Mouse (Mus musculus) brain, adult 2 months (tissue): Measurements from ENCODE around the gene Olfr557.
A peak's percentile ranks its signal among the peaks of the same experiment; 100 is the strongest.

Source experiments
- DNase-seq: peaks from one replicate; pipeline ENCODE4 v3.0.0; 2011; ENCODE audit warnings: low read depth, low spot score

Gene Olfr557

DNA sequence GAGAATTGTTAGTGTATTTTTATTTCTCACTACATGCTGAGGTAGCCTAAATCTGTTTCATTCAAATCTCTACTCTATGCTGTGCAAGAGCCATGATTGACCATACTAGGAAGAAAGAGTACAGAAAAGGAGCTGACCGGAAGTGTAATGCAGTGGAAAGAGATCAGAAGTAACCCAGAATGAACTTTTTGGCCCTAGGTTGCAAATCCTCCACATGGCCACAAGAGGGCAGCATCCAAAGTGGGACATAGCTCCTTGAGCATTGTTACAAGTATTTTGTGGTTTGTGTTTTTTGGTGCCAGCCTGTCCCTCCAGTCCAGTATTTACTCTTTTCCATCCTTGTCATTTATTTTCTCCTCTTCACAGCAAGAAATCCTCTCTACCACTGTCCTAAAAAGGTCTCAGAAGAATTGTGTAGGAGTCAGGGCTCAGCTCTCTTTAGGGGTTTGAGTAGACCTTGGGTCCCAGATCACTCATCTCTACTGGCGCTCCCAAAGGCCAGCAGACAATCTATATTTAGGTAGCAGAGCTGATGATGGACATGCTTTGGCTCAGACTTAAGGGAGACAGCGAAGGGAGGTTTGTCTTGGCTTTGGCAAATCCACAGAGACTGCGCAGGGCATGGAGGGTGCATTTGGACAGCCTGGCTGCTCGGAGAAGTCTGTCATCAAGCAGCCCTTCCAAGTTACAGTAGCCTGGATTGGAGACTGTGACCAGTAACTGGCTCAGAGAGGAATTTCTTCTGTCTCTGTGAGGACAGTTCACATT lies at the start of gene Olfr557:
TSS of gene Olfr557 (plus strand) at position 553 of the 768 bp plus-strand sequence.
- peak; percentile 59 for DNase-seq

DNA sequence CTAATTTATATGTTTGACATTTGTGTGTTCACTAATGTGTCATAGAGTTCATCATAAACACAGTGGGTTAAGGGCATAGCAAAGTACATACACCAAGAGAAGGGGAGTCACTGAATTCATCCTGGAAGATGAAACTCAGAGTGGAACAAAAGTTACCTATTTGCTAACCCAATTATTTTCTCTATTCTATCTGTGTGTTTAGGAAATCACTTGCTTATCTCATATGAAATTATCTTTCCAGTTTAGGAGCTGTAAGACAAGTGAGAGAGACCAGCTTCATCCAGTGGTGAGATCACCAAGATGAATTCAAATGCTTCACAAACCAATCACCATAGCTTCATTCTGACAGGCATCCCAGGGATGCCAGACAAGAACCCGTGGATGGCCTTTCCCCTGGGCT lies 37.2 kb upstream of the Olfr557 start, which contains the start of gene Olfr555:
TSS of gene Olfr555 (plus strand) at position 301 of the 400 bp plus-strand sequence.
- DNase-seq: no peak

DNA sequence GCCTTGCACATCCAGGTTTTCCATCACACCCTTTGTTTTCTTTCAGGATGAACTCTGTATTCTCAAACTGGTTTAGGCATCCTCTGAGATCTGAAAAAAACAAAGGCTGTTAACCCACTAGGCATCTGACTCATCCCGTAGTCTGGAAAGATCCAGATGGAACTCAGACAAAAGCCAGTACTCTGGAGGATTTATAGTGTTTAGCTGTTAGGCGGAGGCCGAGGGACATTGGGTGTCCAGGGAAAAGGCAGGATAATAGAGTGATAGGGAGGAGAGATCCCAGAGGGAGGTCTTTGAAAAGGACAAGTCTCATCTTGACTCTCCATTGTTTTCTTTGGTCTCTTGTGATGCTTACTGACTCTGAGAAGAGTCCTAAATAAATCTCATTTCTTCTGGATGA lies 31.1 kb upstream of the Olfr557 start, which contains the start of gene Olfr556:
TSS of gene Olfr556 (plus strand) at position 301 of the 400 bp plus-strand sequence.
- DNase-seq: no peak

DNA sequence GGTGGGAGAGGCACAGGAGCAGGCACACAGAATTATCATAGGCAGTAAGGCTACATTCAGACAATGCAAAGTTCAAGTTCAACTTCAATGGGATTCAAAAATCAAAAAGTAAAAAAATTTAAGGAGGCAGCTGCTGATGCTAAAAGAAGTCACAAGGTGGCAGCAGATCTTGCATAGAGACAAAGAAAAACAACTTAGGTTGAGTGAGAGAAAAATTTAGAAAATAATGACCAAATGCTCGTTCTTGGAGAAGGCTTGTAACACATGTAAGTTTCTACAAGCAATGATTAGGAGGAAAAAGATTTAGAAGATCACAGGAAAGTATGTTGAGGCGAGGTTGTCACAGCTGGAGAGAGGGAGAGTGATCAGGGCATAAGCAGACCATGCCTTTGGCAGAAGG lies 30.3 kb upstream of the Olfr557 start:
- peak; percentile 17 for DNase-seq

DNA sequence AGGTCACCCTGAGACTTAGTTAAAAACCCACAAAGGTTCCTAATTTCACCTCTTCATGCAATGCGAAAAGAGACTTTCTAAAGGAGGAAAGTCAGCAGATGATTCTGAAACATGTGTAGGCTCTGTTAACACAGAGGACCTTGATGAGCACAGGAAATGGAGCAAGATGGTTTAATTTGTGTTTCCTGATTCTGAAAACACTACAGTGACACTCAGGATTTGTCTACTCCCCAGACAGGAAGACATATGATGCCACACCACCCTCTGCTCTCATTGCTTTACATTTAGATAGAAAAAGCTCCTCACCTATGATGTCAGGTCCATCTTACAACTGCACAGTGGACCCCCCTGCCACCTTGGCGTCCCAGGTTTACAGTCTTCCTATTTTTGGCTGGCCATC lies 19.5 kb upstream of the Olfr557 start:
- DNase-seq: no peak

DNA sequence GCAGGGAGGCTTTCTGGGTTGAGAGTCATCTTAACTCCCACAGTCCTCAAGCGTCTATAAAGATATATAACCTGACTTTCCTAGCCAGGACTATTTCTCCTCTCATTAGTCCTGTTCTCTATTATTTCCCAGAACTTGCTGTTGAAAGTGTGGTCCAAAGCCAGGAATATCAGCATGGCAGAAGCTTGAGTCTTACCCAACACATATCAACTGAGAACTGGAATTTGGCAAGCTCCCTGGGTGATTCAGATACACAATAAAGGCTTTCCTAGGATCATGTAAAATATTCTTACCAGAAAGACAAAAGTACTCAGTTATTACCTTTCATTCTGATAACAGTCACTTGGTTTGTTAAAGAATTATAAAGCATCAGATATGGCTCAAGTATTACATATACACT lies 13.8 kb upstream of the Olfr557 start:
- DNase-seq: peak; percentile 8

DNA sequence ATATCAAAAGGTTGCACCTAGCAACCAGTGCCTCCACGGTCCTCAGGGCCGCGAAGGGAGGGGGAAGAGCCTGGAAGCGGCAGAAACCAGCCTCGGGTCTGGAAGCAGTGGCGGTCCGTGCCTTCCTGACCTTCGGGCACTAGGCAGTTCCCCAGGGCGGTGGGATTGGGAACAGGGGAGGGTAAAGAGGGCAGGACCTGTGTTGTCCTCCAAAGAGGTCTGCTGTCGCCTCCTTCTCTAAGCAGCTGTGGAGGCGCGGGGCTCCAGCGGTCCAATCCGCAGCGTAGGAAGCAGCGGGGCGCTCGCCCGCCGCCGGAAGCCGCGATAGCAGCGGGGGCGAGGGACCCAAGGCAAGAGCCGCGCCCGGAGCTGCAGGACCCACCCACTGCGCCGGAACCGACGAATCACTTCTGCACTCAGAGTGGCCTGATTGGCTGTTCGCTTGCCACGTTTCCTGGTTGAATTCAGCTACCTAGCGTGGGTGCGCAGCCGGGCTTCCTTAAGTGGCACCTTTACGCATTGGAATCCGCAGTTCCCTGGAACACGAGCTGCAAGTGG lies 8.7 kb upstream of the Olfr557 start, which contains the start of gene Trim68:
TSS of gene Trim68 (minus strand) at position 384 of the 558 bp plus-strand sequence.
- peak; percentile 95 for DNase-seq

DNA sequence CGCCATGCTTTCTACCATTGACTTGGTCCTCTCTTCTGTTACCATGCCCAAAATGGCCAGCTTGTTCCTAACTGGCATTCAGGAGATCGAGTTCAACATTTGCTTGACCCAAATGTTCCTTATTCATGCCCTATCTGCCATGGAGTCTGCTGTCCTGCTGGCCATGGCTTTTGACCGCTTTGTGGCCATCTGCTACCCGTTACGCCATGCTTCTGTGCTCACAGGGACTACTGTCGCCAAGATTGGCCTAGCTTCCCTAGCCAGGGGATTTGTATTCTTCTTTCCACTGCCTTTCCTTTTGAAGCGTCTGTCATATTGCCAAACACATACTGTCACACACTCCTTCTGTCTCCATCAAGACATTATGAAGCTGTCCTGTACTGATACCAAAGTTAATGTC lies 2.8 kb downstream of the Olfr557 start:
- peak; percentile 63 for DNase-seq

DNA sequence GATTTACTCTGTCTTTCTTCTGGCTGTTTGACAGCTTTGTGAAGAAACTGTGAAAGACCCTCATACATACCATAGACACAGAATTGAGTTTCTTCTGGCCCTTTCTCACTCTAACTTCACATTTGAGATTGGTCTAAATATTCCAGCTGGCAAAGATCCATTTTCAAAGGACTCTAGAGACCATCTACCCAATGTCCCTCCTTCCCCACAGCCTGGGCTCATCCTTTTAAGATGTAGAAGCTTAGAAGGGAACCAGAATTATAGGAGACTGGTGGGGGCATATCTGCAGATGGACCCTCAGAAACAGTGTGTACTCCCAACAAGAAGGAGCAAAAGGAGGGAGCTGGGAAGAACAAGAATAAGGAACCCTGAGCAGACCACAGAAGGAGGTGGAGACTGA lies 6.2 kb downstream of the Olfr557 start, which contains the start of gene Olfr558:
TSS of gene Olfr558 (plus strand) at position 301 of the 400 bp plus-strand sequence.
- no peak for DNase-seq

DNA sequence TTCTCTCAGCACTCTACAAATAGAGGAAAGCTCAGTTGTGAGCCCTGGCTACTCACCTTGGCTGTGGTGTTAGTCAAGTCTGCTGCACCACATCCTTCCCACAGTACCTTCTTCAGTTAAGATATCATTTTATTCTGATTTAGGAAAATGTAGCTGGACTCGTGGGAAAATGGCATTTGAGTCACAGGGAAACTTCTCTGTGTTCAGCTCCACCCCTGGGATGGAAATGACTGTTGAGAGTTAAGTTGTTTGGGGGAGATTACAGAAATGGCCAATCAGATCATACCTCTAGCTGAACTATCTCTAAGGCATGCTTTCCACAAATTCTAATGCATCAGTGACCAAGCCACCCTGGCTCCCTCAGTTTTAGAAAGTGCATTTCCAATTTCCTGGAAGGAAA lies 23.3 kb downstream of the Olfr557 start, which contains the start of gene Olfr33:
TSS of gene Olfr33 (minus strand) at position 101 of the 400 bp plus-strand sequence.
- DNase-seq: no peak

DNA sequence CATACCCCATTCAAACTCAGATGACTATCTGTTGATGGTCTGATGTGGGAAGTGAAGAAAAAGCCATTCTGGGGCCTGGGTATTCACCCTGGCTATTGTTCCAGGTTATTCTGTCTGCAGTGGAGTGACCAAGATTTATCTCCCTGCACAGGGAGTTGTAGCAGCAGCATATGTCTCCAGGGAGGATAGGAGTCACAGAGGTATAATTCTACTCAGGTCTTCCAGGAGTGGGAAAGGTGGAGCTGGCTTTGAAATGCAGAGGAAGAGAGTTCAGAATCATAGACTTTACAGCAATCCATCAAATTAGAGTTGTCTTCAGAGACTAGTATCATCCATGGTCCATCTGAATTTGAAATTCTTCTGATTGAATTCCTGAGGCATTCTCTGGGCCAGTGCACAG lies 31.7 kb downstream of the Olfr557 start, which contains the start of gene Olfr559:
TSS of gene Olfr559 (minus strand) at position 101 of the 400 bp plus-strand sequence.
- DNase-seq: no peak

DNA sequence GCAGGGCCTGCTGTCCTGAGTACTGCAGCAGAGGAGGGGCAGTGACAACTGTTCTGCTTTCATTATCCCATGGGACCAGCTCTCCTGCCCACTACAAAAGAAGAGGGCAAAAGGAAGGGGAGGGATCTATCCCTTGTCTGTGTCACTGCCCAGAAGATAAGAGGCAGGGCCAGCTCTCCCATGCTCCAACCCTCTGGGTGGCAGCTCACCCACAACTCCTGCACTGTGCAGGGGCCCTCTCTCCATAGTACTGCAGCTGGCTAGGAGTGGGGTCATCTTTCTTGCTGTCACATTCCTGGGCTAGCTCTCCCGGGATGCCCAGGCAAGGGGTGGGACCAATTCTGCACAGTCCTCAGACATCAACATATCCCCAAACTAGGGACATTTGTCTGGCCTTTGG lies 38.1 kb downstream of the Olfr557 start:
- no peak for DNase-seq

DNA sequence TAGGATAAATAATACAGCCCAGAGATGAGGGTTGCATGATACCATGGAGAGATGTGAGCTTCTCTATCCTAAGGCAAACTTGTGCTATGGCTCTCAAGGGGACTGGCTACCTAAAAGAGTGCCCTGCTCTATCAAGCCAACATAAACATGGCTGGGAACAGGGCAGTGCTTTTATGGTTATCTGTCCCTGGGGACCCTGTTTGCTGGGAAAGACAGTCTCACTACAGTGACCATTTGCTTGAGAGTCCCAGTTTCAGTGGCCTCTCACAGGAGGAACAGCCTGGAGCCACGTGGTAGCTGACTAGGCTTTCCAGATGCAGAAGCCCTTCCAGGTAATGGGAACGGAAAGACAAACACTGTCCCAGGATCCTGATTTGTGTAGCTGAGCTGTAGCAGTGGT lies 42.0 kb downstream of the Olfr557 start:
- DNase-seq: no peak
